Mouse (Mus musculus): ENCODE results near the gene Thtpa.

Gene Thtpa

DNA sequence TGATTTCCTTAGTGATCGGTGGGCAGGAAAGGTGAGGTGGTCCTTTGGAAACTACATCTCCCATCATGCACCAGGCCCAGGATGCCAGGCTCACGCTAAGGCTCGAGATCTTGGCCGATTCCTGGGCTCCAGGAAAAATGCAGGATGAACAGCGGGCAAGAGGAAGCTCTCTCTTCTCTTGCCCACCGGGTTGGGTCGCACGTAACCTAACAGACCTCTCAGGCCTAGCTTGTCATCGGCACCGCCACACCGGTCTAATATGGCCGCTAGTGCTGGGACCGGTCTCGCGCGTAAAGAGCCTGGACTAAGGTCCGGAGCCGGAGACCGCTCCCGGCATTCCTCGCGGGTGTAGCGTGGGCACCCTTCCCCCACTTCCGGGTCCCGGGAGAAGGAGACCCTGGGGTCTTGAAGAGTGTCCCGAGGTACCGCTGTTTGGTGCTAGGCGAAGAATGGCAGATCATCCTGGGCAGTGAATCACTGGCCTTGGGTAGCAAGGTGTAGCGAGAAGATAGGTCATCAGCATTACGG lies at the start of gene Thtpa:
Gene Thtpa (plus strand): TSS at position 81 of the 528 bp plus-strand sequence.
- peak; percentile 77 for DNase-seq

DNA sequence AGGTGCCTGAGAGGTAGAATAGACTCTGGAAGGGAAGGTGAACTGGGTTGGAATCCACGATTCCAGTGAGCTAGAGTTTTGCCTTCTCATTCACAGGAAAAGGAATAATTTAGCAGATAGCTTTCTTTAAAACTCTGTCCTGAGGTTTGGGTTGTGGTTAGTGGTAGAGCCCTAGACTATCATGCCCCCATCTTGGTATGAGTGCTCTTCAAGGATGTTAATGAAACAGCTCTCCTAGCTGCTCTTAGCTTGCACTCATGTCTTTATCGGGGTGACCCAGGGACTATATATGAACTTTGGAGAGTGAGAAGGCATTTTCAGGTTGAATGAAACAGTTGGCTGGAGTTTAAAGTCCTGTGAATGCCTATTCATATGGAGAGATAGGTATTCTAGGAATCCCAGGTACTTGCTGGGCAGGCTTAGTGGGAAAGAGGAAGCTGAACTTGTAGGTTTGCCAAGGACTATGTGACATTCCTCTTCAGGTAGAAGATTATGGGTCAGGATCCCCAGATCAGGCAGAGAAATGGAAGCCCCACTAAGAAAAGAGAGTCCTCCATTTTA lies 46.5 kb upstream of the Thtpa start:
- DNase-seq, result no peak

DNA sequence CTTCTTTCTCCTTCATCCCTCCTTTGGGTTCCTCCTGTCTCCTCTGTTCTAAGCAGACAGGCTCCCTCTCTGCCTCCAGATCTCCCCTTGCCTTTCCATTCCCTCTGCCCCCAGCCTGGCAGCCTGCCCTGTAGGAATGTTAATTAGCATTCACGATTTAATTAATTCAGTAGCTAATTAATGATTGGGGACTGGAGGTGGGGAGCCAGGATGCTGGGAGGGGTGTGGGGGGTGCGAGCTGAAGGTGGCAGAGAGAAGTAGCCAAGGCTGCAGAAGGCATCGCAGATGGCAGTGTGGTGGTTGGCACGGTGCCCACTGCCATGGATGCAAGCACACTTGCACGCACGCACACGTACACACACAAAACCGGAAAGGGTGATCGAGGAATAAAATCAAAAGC lies 42.1 kb upstream of the Thtpa start:
- DNase-seq, result peak; percentile 93

DNA sequence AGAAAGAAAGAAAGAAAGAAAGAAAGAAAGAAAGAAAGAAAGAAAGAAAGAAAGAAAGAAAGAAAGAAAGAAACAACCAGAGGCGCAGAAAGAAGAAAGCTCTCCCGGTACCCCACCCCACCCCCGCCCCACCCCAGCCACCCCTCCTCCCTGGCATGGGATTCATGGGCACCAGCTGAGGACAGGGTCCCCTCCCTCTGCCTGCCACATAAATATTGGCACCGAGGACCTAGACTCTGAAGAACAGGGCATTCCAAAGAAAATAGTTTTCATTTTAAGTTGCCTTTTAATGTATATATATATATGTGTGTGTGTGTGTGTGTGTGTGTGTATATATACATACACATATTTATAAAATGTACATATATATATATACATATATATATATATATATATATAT lies 41.5 kb upstream of the Thtpa start:
- DNase-seq, result no peak

DNA sequence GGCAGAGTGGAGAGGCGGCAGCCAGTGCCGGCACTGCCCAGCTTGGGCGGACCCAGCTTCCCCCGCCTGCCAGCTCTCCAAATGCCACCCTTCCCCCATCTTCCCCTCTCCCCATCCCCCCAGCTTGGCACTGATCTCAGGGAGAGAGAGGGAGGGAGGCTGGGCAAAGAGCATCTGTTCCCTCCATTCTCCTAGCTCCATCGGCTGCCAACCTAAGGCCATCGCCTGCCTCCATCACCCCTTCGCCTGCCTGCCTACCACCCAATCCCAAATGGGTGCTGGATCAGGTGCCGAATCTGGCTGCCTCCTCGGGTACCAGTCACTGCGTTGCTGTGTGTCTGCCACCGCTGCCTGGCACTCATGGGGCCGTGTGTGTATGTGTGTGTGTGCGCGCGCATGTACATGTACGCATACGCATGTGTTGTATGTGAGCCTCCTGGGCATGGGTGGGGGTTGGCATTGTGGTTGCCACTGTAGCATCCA lies 40.8 kb upstream of the Thtpa start:
- DNase-seq, result peak; percentile 88

DNA sequence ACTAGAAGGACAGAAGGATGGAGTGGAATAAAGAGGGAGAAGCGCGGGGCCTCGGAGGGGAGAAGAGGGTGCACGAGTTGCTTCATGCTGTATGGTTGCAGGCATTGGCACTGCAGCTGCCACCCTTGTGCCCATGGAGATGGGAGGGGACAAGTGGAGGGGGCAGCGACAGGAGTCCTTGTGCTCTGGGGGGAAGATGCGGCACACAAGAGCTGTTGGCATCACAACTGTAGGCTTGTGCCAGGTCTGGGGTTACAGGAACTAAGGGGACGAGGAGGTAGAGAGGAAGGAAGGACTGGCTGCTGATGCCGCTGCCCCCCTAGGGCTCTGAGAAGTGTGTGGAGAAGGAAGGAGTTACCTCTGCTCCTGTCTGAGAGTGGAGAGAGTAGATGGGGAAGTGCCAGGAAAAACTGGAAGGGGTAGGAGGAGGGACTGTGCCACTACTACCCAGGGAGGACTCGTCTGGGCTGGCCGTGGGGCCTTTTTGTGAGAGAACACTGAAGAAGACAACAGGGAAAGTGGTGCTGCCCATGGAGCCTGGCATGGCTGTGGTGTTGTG lies 40.3 kb upstream of the Thtpa start:
- no peak for DNase-seq

DNA sequence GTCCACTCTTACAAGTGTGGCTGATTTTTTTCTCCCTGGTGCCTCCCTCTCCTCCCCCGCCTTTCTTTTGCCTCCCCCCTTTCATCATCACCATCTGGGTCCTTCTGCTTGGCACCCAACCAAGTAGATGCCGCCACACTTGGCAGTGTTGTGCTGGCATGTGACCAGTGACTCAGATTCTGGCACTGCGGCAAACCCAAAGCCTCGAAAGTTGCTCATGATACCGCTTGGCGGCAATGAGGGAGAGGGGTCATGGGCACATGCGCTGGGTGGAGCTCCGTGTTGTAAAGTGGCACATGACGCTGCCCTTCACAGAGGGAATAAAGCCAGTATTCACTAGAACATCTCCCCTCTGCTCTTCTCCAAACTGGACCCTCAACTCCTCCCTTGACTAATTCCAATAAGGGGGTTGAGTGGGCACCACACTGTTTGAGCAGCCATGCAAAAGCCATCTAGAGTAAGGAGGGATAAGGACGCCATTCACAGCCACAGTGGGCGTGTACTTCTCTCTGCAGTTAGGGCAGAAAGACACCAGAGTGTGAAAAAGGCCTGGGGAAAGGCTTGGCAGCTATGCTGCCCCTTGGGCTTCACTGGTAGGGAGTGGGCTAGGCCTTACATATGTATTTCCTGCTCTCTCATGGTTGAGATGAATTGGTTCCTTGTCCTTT lies 39.3 kb upstream of the Thtpa start:
- peak; percentile 87 for DNase-seq

DNA sequence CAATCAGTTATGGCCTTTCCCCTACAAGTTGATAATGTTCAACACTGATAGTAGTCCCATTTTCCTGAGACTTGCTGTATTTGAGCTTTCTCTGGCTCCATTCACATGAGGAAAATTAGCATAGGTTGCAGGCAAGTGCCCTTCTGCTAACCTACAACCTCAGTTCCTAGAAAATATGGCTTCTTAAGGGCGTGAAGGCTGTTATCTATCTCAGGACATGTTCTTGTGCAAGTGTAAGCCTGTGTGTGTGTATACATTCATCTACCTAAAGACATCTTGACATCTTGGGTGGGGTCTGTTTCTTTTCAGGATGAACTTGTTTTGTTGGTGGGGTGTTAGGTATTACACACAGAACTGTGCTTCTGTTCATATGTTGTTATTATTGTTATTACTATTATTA lies 35.6 kb upstream of the Thtpa start:
- DNase-seq, result no peak

DNA sequence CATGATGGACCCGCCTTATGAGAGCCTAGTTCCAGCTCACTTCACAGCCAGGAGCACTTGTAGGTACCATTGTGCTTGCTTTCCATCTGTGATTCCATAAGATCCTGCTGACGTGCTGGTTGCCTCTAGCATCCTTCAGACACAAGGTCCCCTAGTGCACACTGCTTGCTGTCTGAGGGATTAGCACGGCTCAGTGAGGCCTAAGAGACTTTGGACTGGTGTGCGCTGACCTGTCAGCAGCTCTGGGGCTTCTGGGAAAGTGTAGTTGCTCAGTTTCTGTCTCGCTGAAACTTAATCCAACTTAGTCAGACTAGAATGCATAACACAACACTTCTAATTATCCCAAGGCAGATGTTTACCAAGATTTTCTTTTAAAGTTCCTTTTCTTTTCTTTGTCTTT lies 34.7 kb upstream of the Thtpa start:
- no peak for DNase-seq

DNA sequence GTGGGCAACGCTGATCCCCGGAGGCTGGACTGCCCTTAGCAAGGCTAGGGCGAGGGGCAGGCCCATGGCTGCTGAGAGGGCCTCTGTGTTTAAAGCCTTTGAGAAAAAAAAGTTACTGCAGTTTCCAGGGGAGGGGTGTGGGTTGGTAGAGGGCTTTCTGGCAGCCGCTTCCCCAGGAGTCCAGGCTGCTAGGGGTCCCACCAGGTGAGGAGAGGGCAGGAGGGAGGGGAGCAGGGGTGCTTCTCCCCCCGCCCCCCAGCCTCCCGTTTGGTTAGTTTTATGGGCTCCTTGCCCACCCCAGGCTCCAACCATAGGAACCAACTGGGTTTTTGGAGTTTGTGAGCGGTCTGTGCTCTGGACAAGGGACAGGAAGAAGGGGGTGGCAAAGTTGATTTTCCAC lies 32.7 kb upstream of the Thtpa start:
- no peak for DNase-seq

DNA sequence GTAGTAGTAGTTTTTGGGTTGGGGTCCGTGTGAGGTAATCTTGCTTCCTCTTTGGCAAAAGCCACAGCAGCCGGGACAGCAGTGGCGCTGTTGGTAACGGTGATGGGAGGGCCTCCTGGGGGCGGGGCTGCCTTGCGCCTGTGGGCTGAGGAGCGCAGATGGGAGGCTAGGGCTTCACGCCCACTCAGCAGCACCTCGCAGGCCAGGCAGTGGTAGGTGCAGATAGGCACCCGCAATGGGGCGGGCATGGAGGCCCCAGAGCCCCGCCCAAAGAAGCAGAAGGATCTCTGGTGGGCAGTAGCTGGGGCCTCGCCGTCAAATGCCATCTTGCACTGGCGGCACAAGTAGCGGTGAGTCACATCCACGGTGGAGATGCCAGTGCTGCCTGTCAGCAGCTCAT lies 32.0 kb upstream of the Thtpa start:
- DNase-seq, result no peak

DNA sequence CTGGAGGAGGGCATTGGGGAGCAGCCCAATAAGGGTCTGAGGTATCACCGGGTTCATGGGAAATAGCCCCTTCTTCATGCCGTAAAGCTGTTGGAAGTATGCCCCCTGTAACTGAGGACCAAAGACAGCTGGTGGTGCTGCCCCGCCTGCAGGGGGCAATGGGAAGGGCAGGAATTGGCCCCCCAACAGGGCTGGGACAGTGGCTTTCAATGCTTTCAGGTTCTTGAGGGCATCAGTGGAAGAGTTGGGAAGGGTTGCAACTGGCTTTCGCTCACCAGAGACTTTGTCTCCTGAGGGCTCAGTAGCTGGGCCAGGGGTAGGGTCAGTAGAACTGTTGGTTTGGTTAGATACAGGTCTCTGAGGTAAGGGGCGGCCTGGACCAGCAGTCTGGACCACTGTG lies 31.5 kb upstream of the Thtpa start:
- DNase-seq, result no peak

DNA sequence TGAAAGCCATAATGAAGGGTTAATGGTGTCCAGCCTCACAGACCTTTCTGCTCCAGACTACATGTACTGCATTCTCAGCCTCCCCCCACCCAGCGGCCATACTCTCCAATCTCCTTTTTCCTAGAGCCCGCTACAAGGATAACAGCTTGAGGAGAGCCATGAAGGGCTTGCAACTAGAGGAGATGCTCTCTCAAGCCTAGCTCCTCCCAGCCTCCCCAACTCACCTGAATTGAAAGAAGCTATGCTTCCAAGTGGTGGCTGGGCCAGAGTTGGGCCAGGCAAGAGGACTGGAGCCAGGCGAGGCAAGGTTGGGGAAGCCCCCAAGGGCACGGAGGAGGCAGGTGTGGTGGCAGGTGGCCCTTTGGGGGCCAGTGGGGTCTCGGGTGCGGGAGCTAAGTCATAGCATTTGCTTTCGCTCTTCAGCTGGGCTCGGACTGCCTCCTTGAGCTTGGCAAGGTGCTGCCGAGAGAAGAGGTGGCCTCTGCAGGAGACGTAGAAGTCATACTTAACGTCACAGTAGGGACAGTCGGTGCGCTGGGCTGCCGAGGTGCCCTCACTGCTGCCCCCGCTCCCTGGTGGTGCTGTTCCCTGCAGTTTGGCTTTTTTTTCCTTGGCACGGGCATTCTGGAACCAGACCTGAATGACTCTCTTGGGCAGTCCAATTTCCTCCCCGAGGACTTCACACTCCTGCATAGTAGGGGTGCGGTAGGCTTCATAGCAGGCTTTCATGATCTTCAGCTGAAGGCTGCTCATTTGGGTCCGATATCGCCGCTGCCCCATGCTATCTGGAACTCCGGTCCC lies 30.8 kb upstream of the Thtpa start:
- DNase-seq, result no peak

DNA sequence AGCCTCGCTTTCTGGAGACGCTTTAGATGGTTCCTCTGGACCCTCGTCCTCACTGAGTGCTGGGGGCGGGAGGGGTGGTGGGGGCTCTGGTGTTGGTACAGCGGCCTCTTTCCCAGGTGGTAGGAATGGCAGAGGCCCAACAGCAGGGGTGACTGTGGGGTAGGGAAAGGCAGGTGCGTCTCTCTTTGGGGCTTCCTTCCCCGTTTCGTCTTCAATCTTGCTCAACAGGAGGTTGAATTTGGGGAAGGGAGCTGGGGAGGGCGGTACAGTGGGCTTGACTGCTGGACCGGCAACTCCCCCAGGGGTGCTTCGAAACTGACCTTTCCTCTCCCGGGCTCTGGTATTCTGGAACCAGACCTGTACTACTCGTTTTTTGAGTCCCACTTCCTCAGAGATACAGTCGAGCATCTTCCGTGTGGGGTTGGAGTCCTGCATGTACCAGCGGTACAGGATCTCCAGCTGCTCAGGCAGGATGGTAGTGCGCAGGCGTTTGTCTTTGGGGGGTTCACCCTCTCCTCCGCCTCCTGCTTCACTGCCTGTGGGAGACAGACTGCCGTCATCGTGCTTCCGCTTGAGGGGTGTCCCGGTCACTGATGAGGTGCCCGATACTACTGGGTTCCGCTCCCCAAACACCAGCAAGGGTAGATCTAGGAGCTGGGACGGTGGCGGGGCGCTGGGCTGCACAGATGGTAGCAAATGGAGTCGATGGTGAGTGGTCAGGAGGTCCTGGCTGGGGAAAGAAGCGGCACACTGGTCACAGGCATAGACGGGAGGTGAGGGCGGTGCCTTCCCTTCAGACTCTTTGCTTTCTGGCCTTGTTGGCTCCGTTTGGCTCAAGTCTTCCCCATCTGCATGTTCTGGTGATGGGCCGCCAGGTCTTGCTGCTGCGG lies 29.9 kb upstream of the Thtpa start:
- DNase-seq, result no peak

DNA sequence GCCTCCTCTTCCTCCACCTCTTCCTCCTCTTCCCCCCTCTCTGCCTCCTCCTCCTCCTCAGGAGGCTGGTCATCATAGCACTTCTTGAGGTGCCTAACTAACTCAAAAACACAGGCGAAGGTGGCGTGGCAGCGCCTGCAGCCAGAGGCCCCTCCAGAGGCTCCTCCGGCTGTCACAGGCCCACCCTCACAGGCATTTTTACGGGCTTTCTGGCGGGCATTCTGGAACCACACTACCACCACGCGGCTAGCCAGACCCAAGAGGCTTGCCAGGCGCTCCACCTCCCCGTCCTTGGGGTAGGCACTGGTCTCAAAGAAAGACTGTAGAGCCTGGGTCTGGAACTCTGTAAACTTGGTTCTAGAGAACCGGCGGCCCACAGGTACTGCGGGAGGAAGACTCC lies 29.2 kb upstream of the Thtpa start:
- DNase-seq, result no peak

DNA sequence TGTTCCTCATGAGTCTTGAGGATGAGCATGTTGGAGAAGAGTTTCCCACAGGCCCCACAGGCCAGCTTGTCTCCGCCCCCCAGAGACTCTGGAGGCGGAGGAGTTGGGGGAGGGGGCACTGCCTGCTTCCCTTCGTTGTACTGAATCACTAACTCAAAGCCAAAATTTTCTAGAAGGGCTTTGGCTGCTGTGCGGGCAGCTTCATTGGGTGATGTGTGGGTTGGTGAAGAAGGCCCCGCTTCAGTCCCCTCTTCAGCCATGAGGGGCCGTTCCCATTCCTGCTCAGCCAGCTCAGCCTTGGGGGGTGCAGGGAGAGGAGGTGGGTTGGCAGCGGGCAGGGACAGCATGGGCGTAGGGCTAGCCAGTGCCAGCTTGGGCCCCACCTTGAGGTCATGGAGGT lies 28.5 kb upstream of the Thtpa start:
- no peak for DNase-seq

DNA sequence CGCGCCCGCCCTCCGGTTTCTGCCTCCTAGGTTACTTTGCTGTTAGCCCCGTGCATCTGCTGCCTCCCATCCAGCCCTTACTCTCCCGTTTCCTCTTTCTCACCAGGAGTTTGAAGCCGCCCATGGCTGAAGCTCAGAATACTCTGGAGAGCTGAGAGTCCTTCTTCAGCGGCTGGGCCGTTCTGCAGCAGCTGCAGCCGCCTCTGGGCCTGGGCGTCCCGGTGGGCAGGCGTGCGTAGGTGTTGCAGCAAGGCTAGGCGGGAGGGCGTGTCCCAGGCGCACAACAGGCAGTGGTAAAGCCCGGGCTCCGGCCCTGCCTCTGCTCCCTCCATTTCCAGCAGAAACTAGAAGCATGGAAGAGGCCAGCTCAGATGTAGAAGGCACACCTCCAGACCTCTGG lies 22.8 kb upstream of the Thtpa start:
- DNase-seq, result no peak

DNA sequence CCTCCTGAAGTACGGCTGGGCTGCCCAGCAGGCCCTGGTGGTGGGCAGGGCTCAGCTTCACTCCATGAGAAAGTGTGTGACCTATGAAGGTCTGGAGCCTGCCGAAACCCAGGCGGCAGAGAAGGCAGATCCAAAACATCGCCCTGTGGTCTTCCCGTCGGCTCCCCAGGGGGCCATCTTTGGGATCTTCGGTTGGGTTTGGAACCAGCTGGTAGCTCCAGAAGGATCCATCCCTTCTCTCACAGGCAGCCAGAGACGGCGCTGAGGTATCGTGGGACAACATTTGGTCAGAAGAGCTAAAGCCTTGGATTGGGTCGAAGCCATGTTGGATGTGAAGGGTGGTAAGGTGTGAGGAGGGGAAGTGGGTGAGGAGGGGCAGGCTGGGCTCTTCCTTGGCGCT lies 20.2 kb upstream of the Thtpa start:
- no peak for DNase-seq

DNA sequence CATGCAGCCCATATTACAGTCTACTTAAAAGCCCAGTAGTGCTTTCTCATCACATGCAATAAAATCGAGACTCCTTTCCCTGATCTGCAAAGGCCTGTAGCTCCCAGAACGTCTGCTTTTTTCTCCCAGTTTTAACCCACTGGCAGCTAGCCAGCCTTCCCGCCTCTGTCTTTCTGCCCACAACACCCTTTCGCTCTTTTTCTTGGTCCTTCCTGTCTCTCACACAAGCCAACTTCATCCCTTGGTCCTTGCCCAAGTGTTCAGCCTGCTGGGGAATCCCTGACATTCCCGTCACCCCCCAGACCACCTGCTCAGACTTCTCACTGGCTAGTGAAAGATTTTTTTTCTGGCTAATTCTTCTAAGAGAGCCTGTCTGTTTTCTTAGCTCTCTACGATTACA lies 18.4 kb upstream of the Thtpa start:
- peak; percentile 72 for DNase-seq

DNA sequence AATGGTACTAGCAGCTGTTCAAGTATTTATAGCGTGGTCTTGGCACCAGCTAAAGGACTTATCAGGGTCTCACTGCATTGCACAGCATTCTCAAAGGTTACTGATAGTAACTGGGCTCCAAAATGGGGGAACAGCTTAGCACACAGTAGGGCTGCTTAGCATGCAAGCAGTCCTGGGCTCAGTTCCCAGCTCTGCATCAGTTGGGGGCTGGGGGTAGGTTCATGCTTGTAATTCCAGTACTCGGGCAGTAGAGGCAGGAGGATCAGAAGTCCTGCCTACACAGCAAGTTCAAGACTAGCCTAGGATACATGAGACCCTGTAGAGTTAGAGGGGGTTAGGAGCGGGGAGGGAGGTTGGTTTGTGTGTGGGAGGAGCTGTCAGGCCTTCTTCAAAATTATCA lies 17.6 kb upstream of the Thtpa start:
- no peak for DNase-seq

DNA sequence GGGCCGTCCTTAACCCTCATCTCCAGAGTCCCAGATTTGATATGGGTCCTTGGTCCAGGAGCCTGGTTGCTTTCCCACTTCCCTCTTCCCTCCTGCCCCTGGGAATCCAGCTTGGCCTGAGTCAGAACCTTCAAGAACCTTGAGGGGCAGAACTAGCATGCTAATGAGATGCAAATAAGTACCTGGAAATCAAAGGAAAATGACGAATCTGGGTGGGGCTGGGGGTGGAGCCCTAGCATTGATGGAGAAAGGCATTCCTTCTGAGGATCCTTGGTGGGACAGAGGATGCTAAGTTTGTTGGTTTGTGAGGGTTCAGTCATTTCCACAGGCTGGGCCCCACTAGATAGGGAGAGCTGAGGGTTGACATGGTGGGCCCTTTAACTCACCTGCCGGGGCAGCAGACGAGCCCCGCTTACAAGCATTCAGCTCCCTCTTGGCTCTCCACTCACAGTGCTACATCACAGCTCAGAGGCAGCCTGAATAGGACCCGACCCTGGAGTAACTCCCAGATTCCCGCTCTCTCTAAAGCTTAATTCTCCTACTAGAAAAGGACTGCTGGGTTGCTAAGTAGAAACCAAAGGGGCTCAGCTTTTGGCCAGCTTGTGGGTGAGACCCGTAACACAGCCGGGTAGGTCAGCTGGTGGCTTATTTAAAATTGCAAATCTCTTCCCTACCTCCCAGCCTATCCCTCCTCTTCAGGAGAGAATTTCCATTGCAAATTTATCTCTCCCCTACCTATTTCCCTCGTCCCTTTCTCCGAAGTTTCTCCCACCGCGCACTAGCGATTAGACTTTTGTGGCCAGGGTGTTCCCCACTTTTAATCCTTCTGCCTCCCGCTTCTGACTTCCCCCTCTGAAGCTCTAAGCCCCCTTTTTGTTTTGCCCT lies 16.9 kb upstream of the Thtpa start:
- DNase-seq, result no peak
